25 mouse cellular contexts compared by ENCODE assay signal in genomic region chr12:56688482-56688840, GRCm38 (mm10). TPM values are rescaled to one million over a fixed set of nuclear protein-coding genes. Genes with fewer than 3 reads are reported as not detected.
"Had no signal": no experiment of that assay in that cellular context is flagged by ENCODE, and none has a peak within 500 bp of the region (broad histone marks: within the 10 kb centered on the region; RNA-seq: fewer than 3 reads in every experiment).

No protein-coding gene starts in this region.

- H3K27ac ChIP-seq: liver, embryonic 13.5 days; liver, embryonic 15.5 days; lung, embryonic 15.5 days; macrophage; midbrain, embryonic 12.5 days; neural tube, embryonic 13.5 days; stomach, embryonic 15.5 days; stomach, postnatal 0 days had no signal

- H3K36me3 ChIP-seq: liver, embryonic 13.5 days; liver, embryonic 15.5 days; lung, embryonic 15.5 days; midbrain, embryonic 12.5 days; neural tube, embryonic 13.5 days; stomach, embryonic 15.5 days had no signal

- H3K4me2 ChIP-seq: liver, embryonic 11.5 days; liver, embryonic 13.5 days; liver, embryonic 15.5 days; lung, embryonic 15.5 days; midbrain, embryonic 12.5 days; neural tube, embryonic 13.5 days; stomach, embryonic 15.5 days had no signal

- DNase-seq: liver, embryonic 13.5 days; liver, postnatal 0 days; lung, adult 2 months; lung, postnatal 14 days; lung, postnatal 36 days; right cerebral cortex, postnatal 14 days; thymus, adult 2 months; thymus, postnatal 25 days; thymus, postnatal 4 days had no signal

- H3K9me3 ChIP-seq: liver, embryonic 13.5 days; liver, embryonic 15.5 days; lung, embryonic 15.5 days; midbrain, embryonic 12.5 days; neural tube, embryonic 13.5 days; stomach, embryonic 15.5 days had no signal

- ATAC-seq: liver, postnatal 0 days; lung, postnatal 0 days; midbrain, embryonic 16.5 days had no signal

- H3K9ac ChIP-seq: liver, embryonic 13.5 days; liver, embryonic 15.5 days; liver, postnatal 0 days; lung, embryonic 15.5 days; midbrain, embryonic 12.5 days; neural tube, embryonic 13.5 days; stomach, embryonic 15.5 days had no signal

- H3K4me3 ChIP-seq: liver, embryonic 13.5 days; liver, embryonic 15.5 days; lung, embryonic 15.5 days; megakaryocyte, embryonic 14.5 days; midbrain, embryonic 12.5 days; neural tube, embryonic 13.5 days; stomach, embryonic 15.5 days had no signal

RNA-seq across cellular contexts. Expression of gene Pax9, which starts 3.1 kb away (rescaled TPM):
- total RNA-seq: megakaryocyte progenitor cell, adult 5-6 weeks; monocyte, adult 5-6 weeks; neutrophil, adult 5-6 weeks had no signal
- polyA plus RNA-seq: macrophage; midbrain, embryonic 16.5 days; spleen, adult 2 months; urinary bladder, adult 2 months had no signal
